Mouse (Mus musculus): ENCODE results near the gene Myof.

Gene Myof

DNA sequence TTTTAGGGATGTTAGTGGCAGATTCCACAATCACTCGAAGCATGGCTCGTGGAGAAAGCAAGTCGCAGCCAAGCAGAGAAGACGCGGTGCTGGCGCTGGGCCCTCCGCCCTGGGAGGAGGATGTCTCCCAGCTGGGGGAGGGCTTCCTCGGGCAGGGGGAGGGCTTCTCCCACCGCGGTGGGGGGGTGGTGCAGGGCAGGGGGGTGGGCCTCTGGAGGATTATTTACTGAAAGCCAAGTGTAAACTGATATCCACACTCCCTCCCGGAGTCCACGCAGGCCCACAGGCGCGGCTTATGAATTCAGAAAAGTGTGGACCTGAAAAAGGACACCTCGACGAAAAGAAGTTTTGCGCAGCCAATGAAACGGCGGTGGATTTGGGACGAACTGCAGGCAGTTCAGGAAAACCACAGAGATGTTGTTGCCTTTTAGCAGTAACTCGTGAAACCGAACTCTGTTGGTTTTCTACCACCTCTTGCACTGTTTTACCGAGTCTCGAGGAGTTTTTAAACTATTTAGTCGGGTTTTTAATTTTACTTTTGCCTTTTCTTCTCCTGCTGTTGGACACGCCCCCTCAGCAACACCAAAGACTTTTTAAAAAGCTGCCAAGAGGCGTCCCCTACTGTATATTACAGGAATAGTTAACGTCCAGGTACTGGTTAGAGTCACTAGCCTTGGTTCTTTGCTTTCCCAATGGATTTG, at the start of gene Myof:
Gene Myof (minus strand): TSS at position 297 of the 701 bp plus-strand sequence.
- no peak for DNase-seq (ENCODE audit: low read depth)

DNA sequence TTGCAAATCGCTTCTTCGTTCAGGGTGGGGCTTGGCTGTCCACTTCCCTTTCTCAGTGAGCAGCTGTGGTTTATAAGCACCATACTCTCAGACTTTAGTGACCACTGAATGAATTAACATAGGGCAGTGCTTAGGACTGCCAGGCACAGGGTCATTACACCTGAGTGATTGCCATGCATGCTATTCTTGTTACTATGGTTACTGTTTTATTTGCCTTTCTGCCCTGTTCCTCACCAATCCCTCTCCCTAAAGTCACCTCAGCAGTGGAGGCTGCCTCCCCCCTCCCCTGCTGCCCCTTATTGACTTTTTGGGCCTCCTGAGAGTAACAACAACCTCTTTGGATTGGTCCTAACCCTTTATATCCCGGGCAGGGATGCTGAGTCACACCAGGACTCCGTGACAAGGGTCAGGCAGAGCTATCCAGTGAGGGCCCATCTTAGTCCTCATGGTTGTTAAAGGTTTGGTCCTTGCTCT, 48.2 kb upstream of the Myof start:
- DNase-seq (ENCODE audit: low read depth) = no peak

DNA sequence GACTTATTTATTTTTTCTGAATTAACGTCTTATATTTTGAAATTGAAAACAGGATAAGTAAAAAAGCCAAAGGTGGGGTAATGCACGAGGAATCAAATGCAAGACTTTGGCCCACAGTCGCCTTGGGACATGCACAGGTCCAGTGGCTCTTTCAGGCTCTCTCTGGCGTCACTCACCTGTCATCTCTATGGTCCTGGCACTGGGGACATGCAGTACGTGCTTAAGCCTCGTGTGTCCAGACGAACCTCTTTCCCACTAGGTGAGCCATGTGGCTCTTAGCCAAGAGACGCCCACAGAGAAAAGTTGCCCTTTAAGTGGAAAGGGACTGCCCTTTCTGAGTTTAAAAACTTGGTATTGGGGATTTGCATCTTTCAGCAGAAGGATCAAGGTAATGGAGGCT, 46.0 kb upstream of the Myof start:
- DNase-seq (ENCODE audit: low read depth) = no peak

DNA sequence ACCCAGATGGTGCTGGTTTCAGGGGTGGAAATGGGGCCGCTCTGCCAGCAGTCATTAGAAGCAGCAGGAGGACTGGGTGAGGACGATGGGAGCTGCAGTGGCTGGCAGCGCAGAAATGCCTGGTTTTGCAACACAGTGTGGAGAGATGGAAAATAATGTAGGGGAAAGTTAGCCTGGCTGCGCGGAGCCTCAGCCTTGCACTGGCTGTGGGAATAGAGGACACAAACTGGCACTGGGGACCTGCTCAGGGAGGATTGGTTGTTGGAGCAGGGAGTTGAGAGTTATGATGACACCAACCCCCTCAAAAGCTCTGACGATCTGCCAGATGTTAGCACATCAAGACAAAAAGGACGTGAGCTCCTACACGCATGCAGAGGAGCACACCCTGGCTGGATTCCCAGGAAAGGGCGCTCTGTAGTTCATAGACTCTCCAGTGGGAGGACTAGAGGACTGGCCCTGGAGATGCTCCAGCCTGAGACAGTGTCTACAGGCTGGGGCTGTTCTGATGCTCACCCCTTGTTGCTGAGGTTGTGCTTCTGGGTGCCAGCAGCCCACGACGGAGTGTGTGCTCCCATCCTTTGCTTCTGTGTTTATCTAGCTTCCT, 43.7 kb upstream of the Myof start:
- DNase-seq (ENCODE audit: low read depth) = no peak

DNA sequence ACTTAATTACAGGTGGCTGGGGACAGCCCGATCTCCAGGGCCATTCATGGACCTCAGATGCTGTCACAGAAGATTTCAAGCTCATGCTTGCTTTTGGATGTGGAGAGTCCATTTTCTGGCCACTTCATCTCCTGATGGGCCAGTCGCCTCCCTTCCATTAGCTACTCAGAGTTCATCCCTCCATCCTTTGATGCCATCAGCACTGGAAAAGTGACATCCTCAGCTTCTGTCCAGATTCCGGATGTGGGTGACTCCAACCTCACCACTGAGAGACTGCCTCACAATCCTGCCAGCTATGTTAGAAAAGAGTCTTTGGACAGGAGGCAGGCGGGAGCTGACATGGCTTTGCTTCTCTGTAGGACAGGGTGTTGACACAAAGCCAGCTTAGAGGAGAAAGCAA, 42.5 kb upstream of the Myof start:
- DNase-seq (ENCODE audit: low read depth) = no peak

DNA sequence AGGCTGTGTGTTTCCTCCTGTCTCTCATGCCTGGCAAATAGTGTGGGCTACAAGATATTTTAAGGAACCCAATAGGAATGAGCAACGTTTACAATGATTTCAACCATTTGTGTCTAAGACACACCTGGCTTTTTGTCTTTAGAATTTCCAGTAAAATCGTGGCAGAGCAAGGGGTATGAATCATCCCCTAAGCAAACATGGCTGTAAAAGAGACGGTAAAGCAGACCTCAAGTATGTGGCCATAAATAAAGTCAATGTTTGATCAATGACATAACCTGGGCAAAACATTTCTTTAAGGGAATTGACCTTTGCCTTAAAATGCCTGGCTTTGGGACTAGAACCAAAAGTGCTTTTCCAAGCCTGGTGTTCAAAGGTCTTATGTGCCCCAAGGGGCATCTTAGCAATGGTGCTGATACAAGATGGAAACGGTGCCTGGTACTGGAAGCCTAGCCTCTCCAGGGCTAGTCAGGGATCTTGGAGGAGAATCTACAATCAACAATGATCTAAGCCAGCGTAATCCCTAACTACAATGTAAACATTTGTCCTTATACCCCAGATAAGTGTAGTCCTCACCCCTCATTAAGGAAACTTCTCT, 39.7 kb upstream of the Myof start:
- no peak for DNase-seq (ENCODE audit: low read depth)

DNA sequence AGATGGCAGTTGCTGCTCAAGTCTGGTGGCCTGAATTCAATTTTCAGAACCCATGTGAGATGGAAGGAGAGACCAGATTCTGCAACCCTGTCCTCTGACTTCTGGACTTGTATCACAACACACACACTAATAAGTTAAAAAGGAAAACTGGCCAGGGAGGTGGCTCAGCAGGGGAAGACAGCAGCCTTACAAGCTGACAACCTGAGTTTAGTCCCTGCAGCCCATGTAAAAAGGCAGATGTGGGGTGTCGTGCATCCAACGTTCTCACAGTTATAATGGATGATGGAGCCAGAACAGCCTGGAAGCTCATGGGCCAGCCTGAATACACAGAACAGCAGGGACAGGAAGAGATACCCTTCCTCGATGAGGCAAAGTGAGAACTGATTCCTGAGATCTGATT, 38.0 kb upstream of the Myof start:
- no peak for DNase-seq (ENCODE audit: low read depth)

DNA sequence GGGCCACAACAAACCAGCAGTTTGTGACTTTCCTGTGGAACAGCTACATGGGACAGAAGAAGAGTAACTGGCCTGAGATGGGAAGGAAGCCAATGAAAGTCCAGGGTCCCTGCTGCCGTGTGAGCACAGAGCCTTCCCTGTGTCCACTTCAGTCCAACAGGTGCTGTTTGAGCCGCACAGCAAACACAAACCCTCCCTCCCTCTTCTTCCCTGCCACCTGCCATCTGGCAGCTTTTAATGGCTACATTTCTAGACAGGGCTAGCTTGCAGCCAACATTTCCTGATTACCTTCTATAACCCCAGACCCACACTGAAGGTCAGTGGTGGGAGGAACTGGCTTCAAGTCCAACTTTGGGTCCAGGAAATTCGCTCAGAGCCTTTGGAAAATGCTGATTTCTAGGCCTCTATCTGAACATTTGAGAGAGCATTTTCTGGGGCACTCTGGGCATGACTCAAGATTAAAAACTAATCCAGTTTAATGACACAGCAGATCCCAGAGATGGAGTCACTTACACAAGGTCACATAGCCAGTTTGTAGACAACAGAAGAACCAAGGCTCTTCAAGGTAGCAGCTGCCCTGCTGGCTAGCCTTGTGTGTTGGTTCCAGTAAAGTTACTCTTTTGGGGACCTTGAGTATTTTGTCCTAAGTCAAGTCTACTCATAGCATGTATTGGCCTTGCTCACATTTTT, 34.6 kb upstream of the Myof start:
- no peak for DNase-seq (ENCODE audit: low read depth)

DNA sequence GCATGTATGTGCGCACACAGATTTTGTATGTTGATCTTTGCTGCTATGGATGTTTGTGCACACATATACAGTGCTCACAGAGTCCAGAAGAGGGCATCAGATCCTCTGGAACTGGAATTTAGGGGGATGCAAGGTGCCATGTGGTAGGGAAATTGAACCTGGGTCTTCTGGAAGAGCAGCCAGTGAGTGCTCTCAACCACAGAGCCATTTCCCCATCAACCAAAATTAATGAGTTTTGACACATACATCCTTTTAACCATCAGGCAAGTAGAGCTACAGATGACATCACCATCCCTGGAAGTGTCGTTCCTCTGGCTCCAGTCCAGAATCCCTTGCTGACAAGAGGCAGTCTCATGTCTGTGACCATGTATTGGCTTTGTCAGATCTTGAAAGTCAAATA, 32.9 kb upstream of the Myof start:
- DNase-seq (ENCODE audit: low read depth) = no peak

DNA sequence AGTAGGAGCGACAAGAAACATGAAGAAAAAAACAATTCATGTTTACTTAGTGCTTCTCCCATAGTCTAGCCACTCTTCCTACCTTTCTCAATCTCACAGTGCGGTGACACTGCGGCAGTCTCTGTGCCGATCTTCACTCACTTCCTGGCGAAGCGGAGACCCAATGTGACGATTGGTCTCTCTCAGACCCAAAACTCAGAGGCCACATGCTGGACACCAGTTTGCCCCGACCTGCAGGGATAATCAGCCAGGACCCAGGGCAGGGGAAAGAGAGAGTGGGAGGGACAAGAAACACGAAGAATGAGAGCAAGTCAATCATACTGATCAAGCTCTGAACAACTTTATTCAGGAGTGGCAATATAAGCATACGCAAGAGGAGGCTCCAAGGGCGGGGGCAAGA, 31.7 kb upstream of the Myof start:
- DNase-seq (ENCODE audit: low read depth) = no peak

DNA sequence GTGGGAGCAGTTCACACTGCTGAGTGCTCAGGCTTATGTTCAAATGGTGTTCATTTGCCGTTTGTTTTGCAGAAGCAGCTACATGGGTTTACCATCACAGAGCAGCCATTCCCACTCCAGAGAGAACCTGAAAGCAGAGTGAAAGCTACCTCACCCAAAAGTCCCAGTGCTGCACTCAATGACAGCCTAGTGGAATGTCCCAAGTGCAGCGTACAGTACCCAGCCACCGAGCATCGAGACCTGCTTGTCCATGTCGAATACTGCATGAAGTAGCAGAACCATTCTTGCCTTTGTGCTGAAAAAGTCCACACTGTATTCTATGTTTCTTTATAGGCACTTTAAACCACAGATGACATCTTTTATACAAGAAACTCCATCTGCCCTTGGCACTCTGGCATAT, 29.8 kb upstream of the Myof start:
- no peak for DNase-seq (ENCODE audit: low read depth)

DNA sequence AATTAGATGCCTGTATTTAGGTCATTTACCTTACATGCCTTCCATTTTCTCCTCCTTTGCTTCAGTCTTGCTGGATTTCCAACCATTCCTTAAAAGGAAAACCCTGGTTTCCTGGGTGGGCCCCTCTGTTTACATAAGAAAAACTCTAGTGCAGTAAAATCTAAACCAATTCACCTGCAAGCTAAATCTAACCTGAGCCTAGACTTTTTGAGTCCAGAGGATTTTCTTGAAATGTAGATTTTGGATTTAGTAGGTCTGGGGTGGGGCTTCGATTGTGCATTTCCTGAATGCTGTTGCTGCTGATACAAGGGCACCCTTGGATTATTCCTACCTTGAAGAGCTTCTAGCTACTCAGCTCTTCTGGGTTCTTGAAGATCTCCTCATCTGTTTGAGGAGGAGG, 20.7 kb upstream of the Myof start:
- DNase-seq (ENCODE audit: low read depth) = no peak

DNA sequence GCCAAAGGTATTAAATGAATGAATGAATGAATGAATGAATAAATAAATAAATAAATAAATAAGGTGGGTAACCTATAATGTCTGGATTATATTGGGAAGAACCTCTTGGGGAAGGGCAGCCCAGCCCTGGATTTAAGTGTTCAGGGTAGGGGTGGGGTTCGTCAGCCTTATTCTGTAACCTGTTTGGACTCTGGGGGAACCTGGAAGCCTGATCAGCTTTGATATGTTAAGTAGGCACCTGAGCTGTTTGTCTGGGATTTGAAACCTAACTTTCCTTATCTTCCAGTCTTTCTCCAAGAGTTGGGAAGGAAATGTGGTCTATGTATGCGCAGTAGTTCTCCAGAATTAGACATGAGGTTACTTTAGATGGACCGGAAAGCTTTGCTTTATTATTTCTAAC, 19.8 kb upstream of the Myof start:
- DNase-seq (ENCODE audit: low read depth) = no peak

DNA sequence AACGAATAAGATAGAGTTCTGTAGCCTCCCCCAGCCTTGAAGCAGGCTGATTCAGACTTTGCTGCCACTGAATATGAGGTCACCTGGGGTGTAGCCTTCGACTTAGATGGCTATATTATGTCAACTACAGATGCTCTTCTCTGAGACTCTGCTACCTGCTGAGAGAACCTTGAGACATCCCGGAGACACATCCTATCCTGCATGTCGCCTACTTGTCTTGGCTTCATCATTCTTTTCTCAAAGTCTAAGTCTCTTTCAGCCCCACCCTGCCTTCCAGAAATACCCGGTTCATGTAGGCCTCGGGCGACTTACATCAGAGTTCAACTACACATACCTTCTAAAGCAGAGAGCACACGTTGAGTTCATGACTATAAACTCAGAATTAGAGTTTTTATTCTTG, 13.6 kb upstream of the Myof start:
- no peak for DNase-seq (ENCODE audit: low read depth)

DNA sequence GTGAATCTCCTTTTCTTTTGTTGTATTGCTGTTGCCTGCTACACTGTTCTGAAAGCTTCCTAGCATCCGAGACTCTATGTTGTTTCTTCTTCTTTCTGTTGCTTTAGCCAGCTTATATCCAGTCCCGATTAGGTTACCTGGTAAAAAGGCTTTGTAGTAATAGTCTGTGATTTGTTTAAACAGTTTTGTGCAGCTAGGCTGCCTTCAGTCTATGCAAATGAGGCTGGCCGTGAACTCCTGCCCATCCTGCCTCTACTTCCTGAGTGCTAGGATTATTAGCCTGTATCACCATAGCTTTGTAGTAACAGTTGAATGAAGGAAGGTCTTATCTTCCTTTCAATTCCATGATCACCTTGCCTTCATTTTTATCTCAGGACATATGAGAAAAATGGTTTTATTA, 12.9 kb upstream of the Myof start:
- no peak for DNase-seq (ENCODE audit: low read depth)

DNA sequence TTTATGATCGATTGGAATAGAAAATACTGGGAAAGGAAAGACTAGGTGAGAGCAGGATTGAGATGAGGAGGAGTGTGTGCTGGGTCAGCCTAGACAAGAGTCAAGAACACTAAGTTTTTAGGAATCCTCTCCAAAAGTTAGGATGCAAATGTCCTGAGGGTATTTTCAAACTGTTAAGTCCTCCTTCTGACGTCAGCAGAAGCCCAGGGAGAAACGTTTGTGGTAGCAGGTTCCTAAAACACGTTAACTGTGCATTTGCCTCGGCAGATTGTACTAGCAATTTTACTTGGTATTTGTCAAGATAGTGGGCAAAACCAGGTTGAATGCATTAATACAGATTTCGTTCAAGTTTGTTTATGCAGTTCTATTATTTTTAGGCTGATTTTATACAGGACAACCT, 12.4 kb upstream of the Myof start:
- DNase-seq (ENCODE audit: low read depth) = no peak

DNA sequence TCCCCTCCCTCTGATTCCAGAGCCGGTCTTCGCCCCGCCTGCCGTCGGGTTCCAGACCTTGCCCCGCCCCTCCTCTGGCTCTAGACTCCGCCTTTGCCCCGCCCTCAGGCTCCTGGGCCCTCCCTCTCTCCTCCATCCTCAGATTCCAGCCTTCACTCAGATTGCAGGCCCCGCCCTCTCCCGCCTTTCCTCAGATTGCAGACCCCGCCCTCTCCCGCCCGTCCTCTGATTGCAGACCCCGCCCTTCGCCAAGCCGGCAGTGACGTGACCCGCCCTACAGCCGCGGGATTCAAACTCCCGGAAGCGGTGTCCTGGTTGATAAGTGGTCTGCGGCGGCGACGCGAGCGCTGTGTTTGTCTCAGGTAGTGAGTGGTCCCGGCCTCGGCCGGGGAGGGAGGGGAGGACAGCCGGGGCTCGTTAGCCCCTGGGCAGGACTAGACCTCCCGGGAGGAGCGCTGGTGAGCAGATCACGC, 11.4 kb upstream of the Myof start, which contains the start of gene Cep55:
Gene Cep55 (plus strand): TSS at position 292 of the 473 bp plus-strand sequence.
- peak; percentile 71 for DNase-seq (ENCODE audit: low read depth)

DNA sequence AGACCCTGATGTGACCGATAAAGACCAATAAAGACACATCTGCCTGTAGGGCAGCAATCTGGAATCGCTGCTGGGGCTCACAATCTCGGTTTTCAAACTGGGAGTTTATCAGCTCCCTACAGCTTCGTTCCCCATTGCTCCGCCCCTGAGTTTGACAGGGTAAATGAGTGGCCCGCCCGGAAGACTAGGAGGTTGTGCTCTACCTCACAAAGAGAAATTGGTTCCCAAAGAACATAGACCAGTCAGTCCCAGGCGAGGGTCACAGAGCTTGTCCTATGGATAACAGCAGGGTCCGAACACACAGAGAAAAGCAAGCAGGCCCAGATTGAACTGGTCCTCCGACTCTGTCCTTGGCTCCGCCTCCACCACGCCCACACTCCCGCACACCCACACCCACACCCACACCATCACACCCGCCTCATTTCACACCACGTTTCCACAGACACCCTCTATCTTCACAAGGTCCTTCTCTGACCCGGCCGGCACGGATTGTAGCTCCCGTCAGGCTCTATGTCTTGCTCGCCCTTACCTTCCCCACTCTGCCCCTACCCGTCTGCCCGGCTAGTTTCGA, 10.9 kb upstream of the Myof start:
- peak; percentile 56 for DNase-seq (ENCODE audit: low read depth)

DNA sequence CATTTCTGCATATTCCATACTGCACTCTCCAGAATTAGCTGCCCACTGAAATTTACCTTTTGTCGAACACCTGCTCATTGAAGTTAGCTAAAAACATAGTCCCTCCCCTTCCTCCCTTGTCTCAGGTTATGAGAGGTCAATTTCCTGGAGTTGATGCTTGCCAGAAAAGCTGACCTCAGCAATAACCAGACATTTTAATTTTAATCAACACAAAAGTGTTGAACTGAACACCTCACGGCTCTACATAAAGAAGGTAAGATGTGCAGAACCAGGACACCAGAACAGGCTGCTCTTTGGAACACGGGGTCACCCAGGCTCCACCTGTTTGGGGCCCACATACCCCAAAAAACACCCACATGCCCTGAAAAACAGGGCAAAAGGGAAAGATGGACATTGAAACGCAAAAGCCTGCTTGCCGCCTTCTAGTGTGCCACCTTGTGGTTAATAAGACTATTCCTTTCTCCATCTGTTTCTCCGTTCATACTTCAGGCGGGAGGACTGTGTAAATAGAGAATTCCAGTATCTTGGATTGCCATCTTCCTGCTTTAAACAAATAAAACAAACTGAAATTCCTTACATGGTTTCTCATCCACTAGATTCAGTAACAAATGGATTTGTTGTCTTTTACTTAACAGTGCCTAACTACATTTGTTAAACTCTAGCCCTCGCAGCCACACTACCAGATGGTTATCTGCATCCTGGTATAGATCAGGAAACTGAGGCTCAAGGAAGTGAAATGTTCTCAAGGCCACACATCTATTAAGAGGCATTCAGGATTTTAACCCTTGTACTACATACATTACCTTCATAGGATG, 10.1 kb upstream of the Myof start:
- no peak for DNase-seq (ENCODE audit: low read depth)

DNA sequence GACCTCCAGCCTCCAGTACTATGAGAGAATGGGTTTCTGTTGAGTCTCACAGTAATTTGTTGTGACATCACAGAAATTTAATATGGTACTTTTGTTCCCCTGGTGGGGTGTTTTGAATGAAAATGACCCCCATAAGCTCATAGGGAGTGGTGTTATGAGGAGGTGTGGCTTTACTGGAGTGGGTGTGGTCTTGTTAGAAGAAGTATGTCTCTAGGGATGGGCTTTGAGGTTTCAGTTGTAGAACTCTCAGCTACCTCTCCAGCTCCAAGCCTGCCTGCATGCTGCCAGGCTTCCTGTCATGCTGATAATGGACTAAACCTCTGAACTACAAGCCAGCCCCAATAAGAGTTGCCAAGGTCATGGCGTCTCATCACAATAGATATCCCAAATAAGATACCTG, 6.3 kb upstream of the Myof start:
- no peak for DNase-seq (ENCODE audit: low read depth)

DNA sequence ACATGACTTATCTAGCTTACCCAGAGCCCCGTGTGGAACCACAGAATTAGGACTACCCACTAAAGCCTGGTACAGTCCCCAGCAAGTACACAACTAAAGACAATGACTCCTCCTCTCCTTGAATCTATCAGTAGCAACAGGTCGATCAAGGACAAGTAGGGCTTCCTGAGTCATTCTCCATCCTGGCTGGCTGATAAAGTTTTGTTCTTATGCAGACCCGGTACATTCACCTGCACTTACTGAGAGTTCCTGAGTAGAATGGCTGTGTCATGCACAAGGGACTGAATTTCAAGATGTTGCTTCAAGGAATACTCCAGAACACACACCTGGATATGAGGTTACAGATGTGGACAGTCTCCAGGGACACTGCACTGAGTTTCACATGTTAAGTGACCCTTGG, 1.8 kb upstream of the Myof start:
- DNase-seq (ENCODE audit: low read depth) = no peak

DNA sequence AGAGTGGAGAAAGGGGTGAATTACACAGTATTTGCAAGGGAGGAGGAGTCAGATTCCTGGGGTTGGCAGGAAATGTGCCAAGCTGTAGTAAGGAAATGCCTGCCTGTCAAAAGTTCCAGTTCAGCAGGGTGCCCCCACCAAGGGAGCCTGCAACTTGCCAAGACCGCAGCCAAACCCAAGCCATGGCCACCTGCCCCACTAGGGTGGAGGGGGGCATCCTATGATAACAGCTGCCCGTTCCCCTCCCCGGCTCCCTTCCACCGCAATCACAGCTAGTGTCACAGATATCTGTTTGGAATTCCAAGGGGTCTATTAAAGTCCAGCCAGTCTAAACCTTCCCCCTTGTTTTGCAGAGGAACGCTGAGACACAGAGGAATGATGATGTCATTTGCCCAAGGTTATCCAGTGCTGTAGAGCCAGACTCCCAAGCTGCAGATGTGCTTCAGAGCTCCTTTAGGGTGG, 1.1 kb downstream of the Myof start:
- DNase-seq (ENCODE audit: low read depth) = no peak

Measured in c-Kit-positive CD71-positive TER-119-negative erythroid progenitor cells, embryonic 14.5 days (primary cell).